Mouse (Mus musculus) skeletal muscle tissue, adult 2 months (tissue): ENCODE results near the gene Anxa4.

Experiments
- DNase-seq: peaks from one replicate; pipeline ENCODE4 v3.0.0-alpha.2; 2012; ENCODE audit warnings: low read depth, low spot score

The Anxa4 gene

GRCm38 (mm10) chr6:86752843-86753485 is 40.4 kb downstream of the Anxa4 start:
- DNase-seq, result no peak

GRCm38 (mm10) chr6:86750961-86751360 is 42.4 kb downstream of the Anxa4 start:
- no peak for DNase-seq

- no peak for DNase-seq
Measured at GRCm38 (mm10) chr6:86749817-86750216, 43.6 kb downstream of the Anxa4 start.

- peak; percentile 56 for DNase-seq
Measured at GRCm38 (mm10) chr6:86747171-86747570, 46.2 kb downstream of the Anxa4 start.

DNA sequence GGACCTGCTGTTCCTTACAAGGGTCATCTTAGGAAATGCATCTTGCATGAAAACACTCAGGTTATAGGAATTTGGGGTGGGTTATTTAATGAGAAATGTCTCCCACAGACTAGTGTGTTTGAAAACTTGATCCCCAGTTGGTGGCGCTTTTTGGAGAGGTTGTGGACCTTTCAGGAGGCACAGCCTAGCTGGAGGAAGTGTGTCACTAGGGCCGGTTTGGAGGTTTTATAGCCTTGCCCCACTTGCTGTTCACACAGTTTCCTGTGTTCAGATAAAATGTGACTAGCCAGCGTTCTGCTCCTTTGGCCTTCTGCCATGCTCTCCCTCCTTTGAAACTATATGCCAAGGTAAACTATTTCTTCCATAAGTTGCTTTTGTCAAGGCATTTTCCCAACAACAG is 52.7 kb downstream of the Anxa4 start:
- DNase-seq, result no peak

- DNase-seq, result no peak
Measured at GRCm38 (mm10) chr6:86736830-86737229, 56.6 kb downstream of the Anxa4 start.

DNA sequence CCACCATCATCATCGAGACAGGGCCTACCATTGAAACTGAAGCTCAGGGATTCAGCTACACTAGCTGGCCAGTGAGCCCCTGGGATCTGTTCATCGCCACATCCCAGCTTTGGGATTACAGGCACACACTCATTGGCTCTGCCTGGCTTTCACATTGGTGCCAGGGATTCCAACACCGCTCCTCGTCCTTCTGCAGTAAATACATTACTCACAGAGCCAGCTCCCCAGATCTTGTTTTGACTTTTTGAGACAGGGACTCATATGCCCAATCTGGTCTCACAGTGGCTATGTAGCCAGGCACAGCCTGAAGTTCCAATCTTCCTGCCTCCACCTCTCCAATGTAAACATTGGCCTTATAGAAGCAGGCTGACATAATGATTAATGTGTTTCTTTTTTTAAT is 57.1 kb downstream of the Anxa4 start:
- no peak for DNase-seq

- DNase-seq, result peak; percentile 97
Measured at GRCm38 (mm10) chr6:86733183-86733876, 60.1 kb downstream of the Anxa4 start, which contains the start of gene Gmcl1. Gene Gmcl1 (minus strand): TSS chr6:86733383.

GRCm38 (mm10) chr6:86732276-86733173 is 60.9 kb downstream of the Anxa4 start:
- DNase-seq, result no peak

DNA sequence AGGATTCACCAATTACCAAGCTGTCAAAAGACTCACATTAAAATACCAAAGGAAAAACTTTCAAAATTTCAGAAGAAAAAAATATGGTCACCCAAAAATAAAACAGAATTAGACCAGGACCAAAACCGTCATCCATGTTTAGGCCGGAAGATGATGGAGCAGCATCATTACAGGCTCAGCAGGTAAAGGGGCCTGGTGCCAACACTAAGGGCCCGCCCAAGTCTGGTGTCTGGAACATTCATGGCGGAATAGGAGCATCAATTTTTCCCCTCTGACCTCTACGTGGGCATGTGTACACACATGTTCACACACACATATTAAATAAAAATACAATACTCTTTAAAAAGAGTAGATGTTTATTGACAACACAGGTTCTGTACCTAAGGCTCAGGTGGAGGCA is 64.7 kb downstream of the Anxa4 start:
- no peak for DNase-seq

GRCm38 (mm10) chr6:86721977-86722376 is 71.4 kb downstream of the Anxa4 start:
- no peak for DNase-seq

DNA sequence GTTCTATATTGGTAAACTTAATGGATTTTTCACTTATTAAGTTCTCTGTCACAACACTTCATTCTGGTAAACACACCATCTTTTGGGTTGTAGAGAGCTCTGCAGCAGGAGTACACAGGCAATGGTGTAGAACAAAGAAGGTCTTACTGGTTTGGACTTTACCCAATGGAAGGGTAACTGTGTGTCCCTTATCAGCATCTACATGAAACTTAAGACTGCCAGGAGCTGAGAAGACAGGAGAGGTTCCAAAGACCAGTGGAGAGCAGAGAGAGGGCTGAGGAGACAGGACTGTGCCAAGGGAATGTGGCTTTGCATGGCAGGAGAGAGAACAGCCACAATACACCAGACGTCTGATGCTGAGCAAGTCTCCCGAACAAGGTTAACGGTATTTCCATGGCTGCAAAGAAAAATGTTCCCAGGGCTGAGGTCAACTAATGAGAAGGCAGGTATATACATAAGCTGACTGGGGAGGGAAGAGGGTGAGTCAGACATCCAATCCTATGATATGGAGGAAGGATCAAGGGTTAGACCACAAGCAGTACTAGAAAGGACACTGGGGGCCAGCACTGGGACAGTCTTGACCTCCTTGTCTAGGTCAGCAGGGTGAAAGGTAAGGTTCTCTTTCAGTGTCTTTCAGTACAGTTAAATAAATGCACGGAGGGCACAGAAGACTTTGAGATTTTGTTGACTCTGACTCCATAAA is 85.2 kb downstream of the Anxa4 start:
- DNase-seq, result no peak

DNA sequence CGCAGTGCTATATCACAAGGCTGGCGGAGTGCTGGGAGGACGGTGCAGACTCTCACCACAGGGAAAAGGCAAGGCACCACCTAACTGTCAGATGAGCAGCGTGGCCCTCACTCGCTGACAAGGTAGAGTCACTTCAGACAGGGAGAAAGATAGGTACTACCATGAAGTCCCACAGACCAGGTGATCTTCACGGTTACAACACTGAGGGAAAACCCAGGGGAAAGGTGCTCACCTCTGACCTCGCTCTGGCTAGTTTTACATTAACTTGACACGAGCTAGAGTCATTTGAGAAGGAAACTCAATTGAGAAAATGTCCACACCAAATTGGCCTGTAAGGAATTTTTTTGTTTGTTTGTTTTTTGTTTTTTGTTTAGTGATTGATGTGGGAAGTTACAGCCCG is 90.8 kb downstream of the Anxa4 start:
- no peak for DNase-seq

DNA sequence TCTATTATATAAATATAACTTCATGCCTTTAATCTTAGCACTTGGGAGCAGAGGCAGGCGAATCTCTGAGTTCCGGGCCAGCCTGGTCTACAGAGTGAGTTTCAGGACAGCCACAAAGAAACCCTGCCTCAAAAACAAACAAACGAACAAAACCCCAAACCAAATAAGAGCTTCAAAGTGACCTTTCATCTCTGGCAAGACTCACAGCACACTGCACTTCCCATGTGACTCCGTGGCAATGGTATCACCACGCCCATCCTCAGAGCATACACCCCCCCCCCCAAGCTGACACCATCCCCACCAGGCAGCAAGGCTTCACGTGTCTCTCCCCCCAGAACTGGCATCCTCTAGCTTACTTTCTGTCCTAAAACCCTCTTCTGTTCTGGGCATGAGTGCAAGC is 95.5 kb downstream of the Anxa4 start:
- DNase-seq, result no peak

DNA sequence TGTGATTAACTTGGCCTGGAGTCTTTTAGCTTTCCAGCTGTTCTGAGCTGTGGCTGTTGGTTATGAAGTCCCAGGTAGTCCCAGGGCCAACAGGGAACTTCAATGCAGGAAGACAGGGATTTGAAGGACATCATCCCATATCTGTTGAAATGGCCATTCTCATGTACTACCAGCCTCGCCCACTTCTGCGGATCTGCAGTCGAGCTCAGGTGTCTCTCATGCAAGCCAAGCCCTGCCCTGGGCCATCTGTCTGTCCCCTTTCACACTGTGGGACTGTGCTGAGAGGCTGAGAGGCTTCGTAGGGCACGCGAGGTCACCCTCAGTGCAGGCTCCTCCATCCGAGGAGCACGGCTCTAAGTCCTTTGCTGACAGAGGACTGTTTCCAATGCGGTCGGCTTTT is 97.2 kb downstream of the Anxa4 start:
- no peak for DNase-seq

GRCm38 (mm10) chr6:86694465-86694864 is 98.9 kb downstream of the Anxa4 start:
- DNase-seq, result peak; percentile 18

GRCm38 (mm10) chr6:86689671-86690070 is 103.7 kb downstream of the Anxa4 start:
- DNase-seq, result no peak

GRCm38 (mm10) chr6:86686971-86687370 is 106.4 kb downstream of the Anxa4 start:
- DNase-seq, result no peak
